9 mouse cellular contexts compared by ENCODE assay signal in genomic region chr1:154725356-154726320, GRCm38 (mm10).
DNase-seq lines count a peak whose midpoint lies in the region; ATAC-seq and TF ChIP-seq lines count a peak whose summit lies in the region.
"Had no signal": no experiment of that assay in that cellular context is flagged by ENCODE, and none has a peak within 500 bp of the region (broad histone marks: within the 10 kb centered on the region; RNA-seq: fewer than 3 reads in every experiment).

No protein-coding gene starts in this region.

- H3K4me1 ChIP-seq in kidney, embryonic 14.5 days (ENCODE audit: control insufficient read depth, insufficient read depth, low read length), result no peaks in the 10 kb centered on the region
- H3K4me1 ChIP-seq in embryonic facial prominence, embryonic 11.5 days (ENCODE audit: control insufficient read depth, insufficient read depth, low read length), result no peaks in the 10 kb centered on the region
- peaks cover 13% of the 10 kb centered on the region for H3K4me1 ChIP-seq in hindbrain, embryonic 16.5 days (ENCODE audit: control insufficient read depth, insufficient read depth, low read depth, low read length)
- 0 out of 2 replicates have a peak, but pooled peaks cover 4% of the 10 kb centered on the region for H3K4me1 ChIP-seq in neural tube, embryonic 11.5 days (ENCODE audit: control insufficient read depth, insufficient read depth, low read length)
- H3K4me1 ChIP-seq in thymus, adult 2 months (replicated peaks; ENCODE audit: control insufficient read depth, insufficient read depth, low read length), result no peaks in the 10 kb centered on the region

- TF ChIP-seq CTCF in thymus, adult 2 months (IDR thresholded peaks at IDR 0.05; ENCODE audit: borderline replicate concordance, control insufficient read depth, extremely low read depth, insufficient read depth, low read length, poor library complexity), result no peak

- 27% methylated on average over 35 of the region's 35 CpGs for WGBS in kidney, embryonic 14.5 days
- WGBS in embryonic facial prominence, embryonic 11.5 days, result 21% methylated on average over 35 of the region's 35 CpGs
- WGBS in hindbrain, embryonic 16.5 days, result 18% methylated on average over 35 of the region's 35 CpGs
- 24% methylated on average over 35 of the region's 35 CpGs for WGBS in neural tube, embryonic 11.5 days
- WGBS in thymus, adult 2 months, result 27% methylated on average over 35 of the region's 35 CpGs

- no peak for ATAC-seq in kidney, embryonic 14.5 days (ENCODE audit: low FRiP score, low TSS enrichment)
- no peak for ATAC-seq in embryonic facial prominence, embryonic 11.5 days (replicated peaks; ENCODE audit: insufficient number of reproducible peaks, low FRiP score, low TSS enrichment, low read depth)
- no peak; the same call in 1 of the 2 replicates for ATAC-seq in hindbrain, embryonic 16.5 days
- no peak for ATAC-seq in neural tube, embryonic 11.5 days (ENCODE audit: insufficient read depth, low FRiP score, low TSS enrichment)

- no peak for DNase-seq in kidney, postnatal 4 days
- no peak for DNase-seq in embryonic facial prominence, embryonic 11.5 days (ENCODE audit: low spot score)
- DNase-seq in neural tube, embryonic 11.5 days (ENCODE audit: low spot score), result peak; percentile 35
- no peak for DNase-seq in ovary, adult 18-20 months (ENCODE audit: low spot score)
- DNase-seq in thymus, adult 2 months, result no peak
- no peak for DNase-seq in MN1 (ENCODE audit: low spot score)
- DNase-seq: lung, adult 2 months had no signal

- H3K27ac ChIP-seq in kidney, embryonic 14.5 days (ENCODE audit: low read depth, low read length), result no peak overlapping the region
- no peak overlapping the region for H3K27ac ChIP-seq in embryonic facial prominence, embryonic 11.5 days (replicated peaks; ENCODE audit: low read depth, low read length)
- peak overlapping the region; percentile 48 for H3K27ac ChIP-seq in hindbrain, embryonic 16.5 days (ENCODE audit: low read depth, low read length)
- no peak overlapping the region for H3K27ac ChIP-seq in neural tube, embryonic 11.5 days (ENCODE audit: low read depth, low read length)
- H3K27ac ChIP-seq in thymus, adult 2 months (ENCODE audit: control insufficient read depth, insufficient read depth, low read length), result no peak overlapping the region

- peaks cover 57% of the 10 kb centered on the region for H3K27me3 ChIP-seq in kidney, embryonic 14.5 days (ENCODE audit: control insufficient read depth, insufficient read depth, low read length)
- peaks cover 38% of the 10 kb centered on the region for H3K27me3 ChIP-seq in embryonic facial prominence, embryonic 11.5 days (ENCODE audit: control insufficient read depth, insufficient read depth, low read length)
- H3K27me3 ChIP-seq in hindbrain, embryonic 16.5 days (replicated peaks; ENCODE audit: control insufficient read depth, insufficient read depth, low read length), result peaks cover 2% of the 10 kb centered on the region; the same call in 1 of the 2 replicates
- peaks cover 46% of the 10 kb centered on the region for H3K27me3 ChIP-seq in neural tube, embryonic 11.5 days (ENCODE audit: control insufficient read depth, insufficient read depth, low read length)
- H3K27me3 ChIP-seq in thymus, adult 2 months (ENCODE audit: control insufficient read depth, insufficient read depth, low read length), result peaks cover 10% of the 10 kb centered on the region; the same call in 1 of the 2 replicates

- no peaks in the 10 kb centered on the region for H3K9me3 ChIP-seq in kidney, embryonic 14.5 days (ENCODE audit: control insufficient read depth, low read length)
- H3K9me3 ChIP-seq in embryonic facial prominence, embryonic 11.5 days (replicated peaks; ENCODE audit: control insufficient read depth, low read length), result no peaks in the 10 kb centered on the region
- H3K9me3 ChIP-seq in hindbrain, embryonic 16.5 days (ENCODE audit: control insufficient read depth, low read length), result no peaks in the 10 kb centered on the region
- H3K9me3 ChIP-seq in neural tube, embryonic 11.5 days (ENCODE audit: control insufficient read depth, low read length), result no peaks in the 10 kb centered on the region

- no peak overlapping the region for H3K9ac ChIP-seq in kidney, embryonic 14.5 days (ENCODE audit: low read depth, low read length)
- peak overlapping the region; percentile 28; the same call in 1 of the 2 replicates for H3K9ac ChIP-seq in embryonic facial prominence, embryonic 11.5 days (replicated peaks; ENCODE audit: low read length)
- H3K9ac ChIP-seq in hindbrain, embryonic 16.5 days (ENCODE audit: low read depth, low read length), result peak overlapping the region; percentile 62
- H3K9ac ChIP-seq in neural tube, embryonic 11.5 days (ENCODE audit: low read length), result no peak overlapping the region

- peak overlapping the region; percentile 51 for H3K4me2 ChIP-seq in kidney, embryonic 14.5 days (replicated peaks; ENCODE audit: low read depth, low read length)
- H3K4me2 ChIP-seq in embryonic facial prominence, embryonic 11.5 days (ENCODE audit: low read depth, low read length), result peak overlapping the region; percentile 71; the same call in 1 of the 2 replicates
- peak overlapping the region; percentile 89 for H3K4me2 ChIP-seq in hindbrain, embryonic 16.5 days (ENCODE audit: low read length)
- peak overlapping the region; percentile 78 for H3K4me2 ChIP-seq in neural tube, embryonic 11.5 days (ENCODE audit: low read depth)

- H3K36me3 ChIP-seq in kidney, embryonic 14.5 days (ENCODE audit: control insufficient read depth, insufficient read depth, low read length), result no peaks in the 10 kb centered on the region
- H3K36me3 ChIP-seq in embryonic facial prominence, embryonic 11.5 days (replicated peaks; ENCODE audit: control insufficient read depth, insufficient read depth, low read depth, low read length), result no peaks in the 10 kb centered on the region
- no peaks in the 10 kb centered on the region for H3K36me3 ChIP-seq in hindbrain, embryonic 16.5 days (ENCODE audit: control insufficient read depth, insufficient read depth, low read length)
- H3K36me3 ChIP-seq in neural tube, embryonic 11.5 days (ENCODE audit: control insufficient read depth, insufficient read depth, low read length), result no peaks in the 10 kb centered on the region
- H3K36me3 ChIP-seq in thymus, adult 2 months (ENCODE audit: control insufficient read depth, insufficient read depth, low read length), result no peaks in the 10 kb centered on the region

- no peak for TF ChIP-seq POLR2A in thymus, adult 2 months (IDR thresholded peaks at IDR 0.05; ENCODE audit: control insufficient read depth, extremely low read depth, insufficient read depth, low read length, poor library complexity)

- H3K4me3 ChIP-seq in kidney, embryonic 14.5 days (ENCODE audit: low read length), result peak overlapping the region; percentile 36
- H3K4me3 ChIP-seq in embryonic facial prominence, embryonic 11.5 days (ENCODE audit: low read depth, low read length), result peak overlapping the region; percentile 35
- H3K4me3 ChIP-seq in hindbrain, embryonic 16.5 days (ENCODE audit: low read length), result peak overlapping the region; percentile 60
- peak overlapping the region; percentile 34 for H3K4me3 ChIP-seq in neural tube, embryonic 11.5 days (ENCODE audit: low read depth, low read length)
- H3K4me3 ChIP-seq in thymus, adult 2 months (ENCODE audit: control insufficient read depth, insufficient read depth, low read length), result no peak overlapping the region

Comparison
In these comparisons a context has a peak if more than half of its experiments do, and no peak if none do; other contexts are left out.
1. H3K9ac ChIP-seq: peak in embryonic facial prominence, embryonic 11.5 days (single experiment) and hindbrain, embryonic 16.5 days (single experiment); none in kidney, embryonic 14.5 days (single experiment) and neural tube, embryonic 11.5 days (single experiment).
2. Peak in every context shown above with its lines, with median percentiles within 50 percentile points of each other: H3K4me2 ChIP-seq.